Mouse (Mus musculus) spleen, adult 2 months (tissue): ENCODE data around the gene CT030661.1.
"Not testable (repeated sequence)": the region's sequence is repeated elsewhere in the genome, so short reads cannot be mapped to it uniquely, and the experiment has no call there.

Experiments used
- CTCF ChIP-seq: fragments of 200-500 bp; IDR thresholded peaks from 2 replicates; pipeline ENCODE4 v1.5.1; 2011; ENCODE audit warnings: mild to moderate bottlenecking, inconsistent platforms; ENCODE audit not compliant: insufficient read depth, insufficient read length, insufficient replicate concordance; ENCODE audit errors: extremely low read depth
- POLR2A ChIP-seq: fragments of 200-500 bp; IDR thresholded peaks from 2 replicates; pipeline ENCODE4 v1.6.1; 2011; ENCODE audit warnings: low read depth, low read length, inconsistent platforms

DNA sequence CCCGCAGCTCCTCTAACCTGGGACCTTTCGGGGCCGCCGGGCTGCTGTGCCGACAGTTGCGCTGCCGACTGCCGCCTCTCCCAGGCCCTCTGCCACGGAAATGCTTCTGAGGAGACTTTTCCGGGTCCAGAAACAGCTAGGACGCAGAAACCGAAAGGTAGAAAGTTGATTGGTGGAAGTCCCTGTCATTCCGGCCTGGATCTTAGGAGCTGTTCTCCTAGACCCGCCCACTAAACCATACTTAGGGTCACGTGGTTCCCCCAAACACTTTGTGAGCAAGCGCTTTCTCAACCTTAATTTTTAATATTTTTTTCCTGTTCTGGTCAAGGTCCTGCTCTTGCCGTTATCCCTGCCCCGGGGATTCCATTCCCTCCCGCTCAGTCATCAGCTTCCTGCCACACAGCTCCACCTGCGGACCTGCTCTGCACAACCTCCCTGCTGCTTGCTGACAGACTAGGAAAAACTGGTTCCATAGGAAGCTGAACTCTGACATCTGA is at the start of gene CT030661.1:
- not testable (repeated sequence) for TF ChIP-seq CTCF, POLR2A
